Mouse (Mus musculus) embryonic fibroblast, embryonic 13.5 days (primary cell): ENCODE results near the gene Rassf1. TPM values are rescaled to one million over a fixed set of nuclear protein-coding genes. Genes with fewer than 3 reads are reported as not detected.

Experiments
- H3K27ac ChIP-seq: 2 replicates; pipeline ENCODE4 v1.5.1; 2012; ENCODE audit warnings: low read length, control low read depth, inconsistent platforms; ENCODE audit not compliant: insufficient read depth
- H3K4me1 ChIP-seq: 2 replicates; pipeline ENCODE4 v1.6.1; 2011; ENCODE audit warnings: low read length; ENCODE audit not compliant: control insufficient read depth, insufficient read depth
- H3K4me3 ChIP-seq: 2 replicates; pipeline ENCODE4 v1.5.1; 2011; ENCODE audit warnings: mild to moderate bottlenecking, control low read depth, low read length; ENCODE audit not compliant: insufficient read depth
- CTCF ChIP-seq: IDR thresholded peaks from 2 replicates; pipeline ENCODE4 v1.5.1; 2011; ENCODE audit warnings: mild to moderate bottlenecking, control low read depth, low read length, moderate library complexity, borderline replicate concordance; ENCODE audit not compliant: insufficient read depth
- POLR2A ChIP-seq: IDR thresholded peaks from 2 replicates; pipeline ENCODE4 v1.6.1; 2011; ENCODE audit warnings: low read depth, mild to moderate bottlenecking, control low read depth, low read length, moderate library complexity
- polyA plus RNA-seq: library from polyadenylated mRNA; stranded (reverse); fragments of >200 nt; gene quantifications from 2 replicates; pipeline ENCODE4 v1.2.4, GENCODE M21; 2011; ENCODE audit warnings: low read depth; ENCODE audit not compliant: missing spikeins, insufficient read length

The Rassf1 gene
- polyA plus RNA-seq, 1 experiment, result 72.6 TPM

GRCm38 (mm10) chr9:107539940-107540339, 11.4 kb upstream of the Rassf1 start:
- no peak overlapping the region for H3K27ac ChIP-seq
- TF ChIP-seq CTCF (no peak), POLR2A (no peak)
- no peak overlapping the region for H3K4me3 ChIP-seq
- H3K4me1 ChIP-seq, result peaks cover 8% of the 10 kb centered on the region; the same call in 1 of the 2 replicates

GRCm38 (mm10) chr9:107540420-107540819, 10.9 kb upstream of the Rassf1 start:
- no peak overlapping the region for H3K27ac ChIP-seq
- peaks cover 8% of the 10 kb centered on the region; the same call in 1 of the 2 replicates for H3K4me1 ChIP-seq
- H3K4me3 ChIP-seq, result no peak overlapping the region
- TF ChIP-seq CTCF (no peak), POLR2A (no peak)

DNA sequence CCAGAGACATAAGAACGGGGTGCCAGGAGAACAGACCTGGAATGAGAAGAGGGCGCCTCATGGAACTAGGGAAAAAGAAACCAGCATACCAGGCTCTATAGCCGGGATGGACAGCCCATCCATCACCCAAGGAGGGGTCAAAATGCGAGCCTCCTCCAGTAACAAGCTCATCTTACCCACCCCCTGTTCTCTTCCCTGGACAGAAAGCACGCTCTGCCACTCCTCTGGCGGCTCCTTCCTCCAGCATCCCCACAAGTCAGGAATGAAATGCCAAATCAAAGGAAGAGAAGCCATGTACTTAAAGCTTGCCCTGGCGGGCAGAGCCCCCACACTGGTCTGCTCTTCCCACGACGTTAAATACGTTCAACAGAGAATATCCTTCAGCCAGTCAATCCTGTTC, 10.3 kb upstream of the Rassf1 start:
- Histone ChIP-seq H3K4me3 (peak overlapping the region; percentile 62), H3K27ac (no peak overlapping the region), H3K4me1 (peaks cover 8% of the 10 kb centered on the region; the same call in 1 of the 2 replicates)
- TF ChIP-seq POLR2A (no peak), CTCF (no peak)

- Histone ChIP-seq H3K27ac (no peak within 1 kb of the TSS), H3K4me3 (peak within 1 kb of the TSS; percentile 62), H3K4me1 (peaks cover 4% of the 10 kb centered on the region; the same call in 1 of the 2 replicates)
- TF ChIP-seq CTCF, result no peak
- peak; percentile 70 for TF ChIP-seq POLR2A
Observed at GRCm38 (mm10) chr9:107541474-107542351, 9.6 kb upstream of the Rassf1 start, which contains the start of the genes Cyb561d2 and Nprl2. Gene Cyb561d2, minus strand, starts transcription at chr9:107542193. Gene Nprl2, plus strand, starts transcription at chr9:107542226.

- no peak for TF ChIP-seq CTCF
- TF ChIP-seq POLR2A, result no peak
- 0 out of 2 replicates have a peak, but pooled peaks cover 3% of the 10 kb centered on the region for H3K4me1 ChIP-seq
- no peak overlapping the region for H3K27ac ChIP-seq
Observed at GRCm38 (mm10) chr9:107542352-107542686, 9.0 kb upstream of the Rassf1 start.

DNA sequence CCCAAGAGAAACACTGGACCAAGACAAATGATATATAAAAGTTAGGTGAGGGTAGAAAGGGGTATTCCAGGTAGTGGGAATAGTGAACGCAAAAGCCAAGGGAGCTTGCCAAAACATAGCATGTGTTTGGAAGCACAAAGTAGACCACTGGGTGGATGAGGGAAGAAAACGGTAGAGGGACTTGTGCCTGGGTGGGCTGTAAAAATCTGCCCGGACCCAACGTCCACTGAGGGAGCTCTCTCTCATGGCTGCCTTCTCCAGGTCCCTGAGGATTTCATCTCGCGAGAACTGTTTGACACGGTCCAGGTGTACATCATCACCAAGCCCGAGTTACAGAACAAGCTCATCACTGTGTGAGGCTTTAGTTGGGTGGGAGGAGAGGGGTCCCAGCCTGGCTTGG, 8.6 kb upstream of the Rassf1 start:
- Histone ChIP-seq H3K4me3 (peak overlapping the region; percentile 62), H3K4me1 (0 out of 2 replicates have a peak, but pooled peaks cover 3% of the 10 kb centered on the region), H3K27ac (no peak overlapping the region)
- TF ChIP-seq CTCF (no peak), POLR2A (no peak)

More at GRCm38 (mm10) chr9:107542352-107542686, 9.0 kb upstream of the Rassf1 start:
- H3K4me3 ChIP-seq, result peak overlapping the region; percentile 62

- no peak overlapping the region for H3K27ac ChIP-seq
- 0 out of 2 replicates have a peak, but pooled peaks cover 3% of the 10 kb centered on the region for H3K4me1 ChIP-seq
- no peak for TF ChIP-seq CTCF
- TF ChIP-seq POLR2A, result no peak
- no peak overlapping the region for H3K4me3 ChIP-seq
Observed at GRCm38 (mm10) chr9:107543299-107543698, 8.1 kb upstream of the Rassf1 start.

DNA sequence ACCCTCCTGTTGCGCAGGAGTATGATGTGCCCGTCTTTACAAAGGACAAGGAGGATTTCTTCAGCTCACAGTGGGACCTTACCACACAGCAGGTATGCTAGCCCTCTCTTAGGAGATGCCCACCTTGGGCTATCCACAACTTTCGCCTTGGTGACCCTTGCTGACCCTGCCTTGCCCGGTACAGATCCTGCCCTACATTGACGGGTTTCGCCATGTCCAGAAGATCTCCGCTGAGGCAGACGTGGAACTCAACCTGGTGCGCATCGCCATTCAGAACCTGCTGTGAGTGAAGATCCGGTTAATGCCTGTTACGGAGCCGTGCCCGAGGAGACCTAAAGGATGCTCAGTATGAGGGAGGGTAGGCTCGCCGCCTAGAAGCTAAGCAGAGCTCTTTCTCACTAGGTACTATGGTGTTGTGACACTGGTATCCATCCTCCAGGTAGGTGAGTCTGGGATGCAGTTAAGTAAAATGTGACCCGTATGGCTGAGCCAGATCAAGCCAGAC, 7.1 kb upstream of the Rassf1 start:
- no peak overlapping the region for H3K4me3 ChIP-seq
- H3K27ac ChIP-seq, result no peak overlapping the region
- TF ChIP-seq POLR2A (no peak), CTCF (no peak)
- H3K4me1 ChIP-seq, result 0 out of 2 replicates have a peak, but pooled peaks cover 3% of the 10 kb centered on the region

DNA sequence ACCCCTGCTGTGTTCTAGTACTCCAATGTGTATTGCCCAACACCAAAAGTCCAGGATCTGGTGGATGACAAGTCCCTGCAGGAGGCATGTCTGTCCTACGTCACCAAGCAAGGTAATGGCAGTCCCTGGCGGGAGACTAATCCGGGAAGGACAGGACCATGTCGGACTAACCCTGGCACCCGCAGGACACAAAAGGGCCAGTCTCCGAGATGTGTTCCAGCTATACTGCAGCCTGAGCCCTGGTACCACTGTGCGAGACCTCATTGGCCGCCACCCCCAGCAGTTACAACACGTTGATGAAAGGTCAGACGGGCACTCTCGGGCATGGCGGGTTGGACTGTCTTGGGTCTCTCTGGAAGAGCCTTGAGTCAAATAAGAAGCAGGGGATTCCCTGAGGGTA, 6.6 kb upstream of the Rassf1 start:
- TF ChIP-seq POLR2A (no peak), CTCF (no peak)
- no peak overlapping the region for H3K4me3 ChIP-seq
- H3K27ac ChIP-seq, result no peak overlapping the region
- 0 out of 2 replicates have a peak, but pooled peaks cover 3% of the 10 kb centered on the region for H3K4me1 ChIP-seq

DNA sequence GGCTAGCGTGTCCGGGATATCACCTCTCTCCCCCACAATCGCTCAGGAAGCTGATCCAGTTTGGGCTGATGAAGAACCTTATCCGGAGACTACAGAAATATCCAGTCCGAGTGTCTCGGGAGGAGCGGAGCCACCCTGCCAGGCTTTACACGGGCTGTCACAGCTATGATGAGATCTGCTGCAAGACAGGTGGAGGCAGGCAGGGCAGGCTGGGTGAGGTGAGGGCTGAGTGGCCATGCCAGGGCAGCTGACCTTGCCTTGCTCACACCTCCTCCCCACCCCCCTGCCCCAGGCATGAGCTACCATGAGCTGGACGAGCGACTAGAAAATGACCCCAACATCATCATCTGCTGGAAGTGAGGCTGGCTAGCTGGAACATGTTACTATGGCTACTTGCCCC, 6.2 kb upstream of the Rassf1 start:
- 0 out of 2 replicates have a peak, but pooled peaks cover 3% of the 10 kb centered on the region for H3K4me1 ChIP-seq
- H3K27ac ChIP-seq, result no peak overlapping the region
- TF ChIP-seq CTCF (no peak), POLR2A (no peak)
- no peak overlapping the region for H3K4me3 ChIP-seq
